Mouse (Mus musculus) myocyte (in vitro differentiated cells): ENCODE measurements around the gene Cic.

Source experiments
- E2F4 ChIP-seq: IDR thresholded peaks from one replicate; pipeline ENCODE4 v1.6.1; 2011; ENCODE audit warnings: mild to moderate bottlenecking, control low read depth, moderate library complexity; ENCODE audit not compliant: insufficient read depth
- MAX ChIP-seq: IDR thresholded peaks from one replicate; pipeline ENCODE4 v1.6.1; 2011; ENCODE audit warnings: low read depth, mild to moderate bottlenecking, control low read depth
- MYOD1 ChIP-seq, 3 experiments: IDR thresholded peaks; one replicate each; pipeline ENCODE4 v1.6.1; 2011; ENCODE audit warnings: control low read depth in 2 of 3, low read depth in 2 of 3, mild to moderate bottlenecking in 2 of 3, moderate library complexity in 1 of 3; ENCODE audit not compliant: insufficient read length in 2 of 3, control insufficient read depth in 1 of 3
- MYOG ChIP-seq, 3 experiments: IDR thresholded peaks; one replicate each; pipeline ENCODE4 v1.6.1; 2011; ENCODE audit warnings: control low read depth in 2 of 3, low read depth in 2 of 3, mild to moderate bottlenecking in 2 of 3; ENCODE audit not compliant: insufficient read length in 2 of 3, control insufficient read depth in 1 of 3, insufficient read depth in 1 of 3
- POLR2A ChIP-seq: IDR thresholded peaks from one replicate; pipeline ENCODE4 v1.6.1; 2011; ENCODE audit warnings: low read depth, mild to moderate bottlenecking, control low read depth, moderate library complexity; ENCODE audit not compliant: insufficient read length
- POLR2AphosphoS2 ChIP-seq: IDR thresholded peaks from one replicate; pipeline ENCODE4 v1.6.1; 2011; ENCODE audit warnings: low read depth, control low read depth; ENCODE audit not compliant: insufficient read length
- USF1 ChIP-seq: IDR thresholded peaks from one replicate; pipeline ENCODE4 v1.6.1; 2011; ENCODE audit warnings: low read depth, mild to moderate bottlenecking, control low read depth, moderate library complexity

- TF ChIP-seq POLR2A (no peak), POLR2AphosphoS2 (no peak), E2F4 (no peak), MYOD1 (IDR thresholded peaks at IDR 0.05; ENCODE audit: control insufficient read depth in 1 of 3, insufficient read length in 2 of 3, low read depth in 2 of 3) (no peak), MAX (no peak), MYOG (IDR thresholded peaks at IDR 0.05; ENCODE audit: control insufficient read depth in 1 of 3, insufficient read depth in 1 of 3, insufficient read length in 2 of 3, low read depth in 2 of 3) (no peak), USF1 (no peak)
Observed at GRCm38 (mm10) chr7:25222275-25222967, 45.1 kb upstream of the Cic start.
